Mouse (Mus musculus): ENCODE measurements around the gene Slc12a7.

- no peak for TF ChIP-seq CTCF (IDR thresholded peaks at IDR 0.05; ENCODE audit: low read depth)
- TF ChIP-seq EP300 (IDR thresholded peaks at IDR 0.05; ENCODE audit: low read depth): no peak
Observed at GRCm38 (mm10) chr13:73702776-73703175, 30.1 kb upstream of the Slc12a7 start.

Measured in heart, postnatal 0 days (tissue).